Mouse (Mus musculus): ENCODE data around the gene Rps3.

Gene Rps3

GRCm38 (mm10) chr7:99476558-99477114 is 6.9 kb downstream of the Rps3 start:
- DNase-seq (ENCODE audit: extremely low spot score) = no peak

GRCm38 (mm10) chr7:99475562-99475911 is 8.0 kb downstream of the Rps3 start:
- DNase-seq (ENCODE audit: extremely low spot score) = no peak

- DNase-seq (ENCODE audit: extremely low spot score) = no peak
These were observed 8.5 kb downstream of the Rps3 start for GRCm38 (mm10) chr7:99474836-99475561.

GRCm38 (mm10) chr7:99473638-99474407 is 9.7 kb downstream of the Rps3 start:
- DNase-seq (ENCODE audit: extremely low spot score) = no peak

- no peak for DNase-seq (ENCODE audit: extremely low spot score)
These were observed 12.0 kb downstream of the Rps3 start for GRCm38 (mm10) chr7:99471578-99471977.

- no peak for DNase-seq (ENCODE audit: extremely low spot score)
These were observed 13.7 kb downstream of the Rps3 start for GRCm38 (mm10) chr7:99469680-99470405.

GRCm38 (mm10) chr7:99468283-99469132 is 15.0 kb downstream of the Rps3 start:
- peak; percentile 75 for DNase-seq (ENCODE audit: extremely low spot score)

GRCm38 (mm10) chr7:99467916-99468282 is 15.6 kb downstream of the Rps3 start:
- DNase-seq (ENCODE audit: extremely low spot score) = no peak

- DNase-seq (ENCODE audit: extremely low spot score) = no peak
These were observed 17.7 kb downstream of the Rps3 start, which contains the start of gene Klhl35 for GRCm38 (mm10) chr7:99465811-99466210. Gene Klhl35, plus strand, starts transcription at chr7:99466004.

GRCm38 (mm10) chr7:99463120-99463519 is 20.4 kb downstream of the Rps3 start:
- no peak for DNase-seq (ENCODE audit: extremely low spot score)

- DNase-seq (ENCODE audit: extremely low spot score) = no peak
These were observed 23.5 kb downstream of the Rps3 start for GRCm38 (mm10) chr7:99459888-99460652.

GRCm38 (mm10) chr7:99458849-99459248 is 24.7 kb downstream of the Rps3 start:
- no peak for DNase-seq (ENCODE audit: extremely low spot score)

- DNase-seq (ENCODE audit: extremely low spot score) = no peak
These were observed 29.5 kb downstream of the Rps3 start for GRCm38 (mm10) chr7:99454044-99454443.

- no peak for DNase-seq (ENCODE audit: extremely low spot score)
These were observed 30.7 kb downstream of the Rps3 start for GRCm38 (mm10) chr7:99452859-99453258.

GRCm38 (mm10) chr7:99450703-99451102 is 32.8 kb downstream of the Rps3 start:
- DNase-seq (ENCODE audit: extremely low spot score) = peak; percentile 80

- DNase-seq (ENCODE audit: extremely low spot score) = no peak
These were observed 33.8 kb downstream of the Rps3 start for GRCm38 (mm10) chr7:99449751-99450150.

- DNase-seq (ENCODE audit: extremely low spot score) = no peak
These were observed 34.5 kb downstream of the Rps3 start for GRCm38 (mm10) chr7:99449063-99449462.

GRCm38 (mm10) chr7:99448619-99449018 is 34.9 kb downstream of the Rps3 start:
- DNase-seq (ENCODE audit: extremely low spot score) = no peak

GRCm38 (mm10) chr7:99447323-99447722 is 36.2 kb downstream of the Rps3 start:
- DNase-seq (ENCODE audit: extremely low spot score) = no peak

- DNase-seq (ENCODE audit: extremely low spot score) = no peak
These were observed 37.7 kb downstream of the Rps3 start for GRCm38 (mm10) chr7:99445833-99446232.

- DNase-seq (ENCODE audit: extremely low spot score) = no peak
These were observed 39.5 kb downstream of the Rps3 start for GRCm38 (mm10) chr7:99444012-99444411.

Measured in embryo, embryonic 9.5 days (tissue).